ENCODE assay signal across 8 mouse cellular contexts in the genomic region with DNA sequence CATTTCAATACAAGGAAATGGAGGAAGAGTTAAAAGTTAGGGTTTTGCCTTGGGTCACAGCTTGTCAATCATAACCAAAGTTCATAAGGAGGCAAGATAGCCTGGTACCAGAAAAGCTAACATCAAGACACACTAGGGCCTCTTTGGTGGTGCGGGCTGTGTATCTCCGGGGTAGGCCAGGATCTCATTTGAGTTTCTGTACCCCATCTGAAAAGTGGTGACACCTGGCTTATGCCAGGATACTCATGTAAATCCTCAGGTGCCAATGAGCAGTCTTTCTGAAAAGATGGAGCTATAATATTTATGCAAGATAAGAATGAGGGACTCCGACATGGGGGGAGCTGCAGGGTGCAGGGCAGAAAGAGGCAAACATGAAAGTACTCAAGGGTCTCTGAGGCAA. TPM values are rescaled to one million over a fixed set of nuclear protein-coding genes. Genes with fewer than 3 reads are reported as not detected.
DNase-seq lines count a peak whose midpoint lies in the region; ATAC-seq and TF ChIP-seq lines count a peak whose summit lies in the region.

No protein-coding gene starts in this region.

- H3K4me1 ChIP-seq in liver, adult 2 months (ENCODE audit: control insufficient read depth, insufficient read depth, low read length) = 0 out of 2 replicates have a peak, but pooled peaks cover 6% of the 10 kb centered on the region
- peaks cover 6% of the 10 kb centered on the region; the same call in 1 of the 2 replicates for H3K4me1 ChIP-seq in embryonic facial prominence, embryonic 14.5 days (ENCODE audit: control insufficient read depth, insufficient read depth, low read length)
- H3K4me1 ChIP-seq in intestine, embryonic 15.5 days (replicated peaks) = peaks cover 18% of the 10 kb centered on the region
- H3K4me1 ChIP-seq in neural tube, embryonic 13.5 days (replicated peaks) = peaks cover 29% of the 10 kb centered on the region

- H3K36me3 ChIP-seq in liver, adult 2 months (ENCODE audit: control insufficient read depth, insufficient read depth, low read length) = no peaks in the 10 kb centered on the region
- H3K36me3 ChIP-seq in embryonic facial prominence, embryonic 14.5 days (ENCODE audit: control insufficient read depth, insufficient read depth, low read length) = no peaks in the 10 kb centered on the region
- H3K36me3 ChIP-seq in intestine, embryonic 15.5 days = no peaks in the 10 kb centered on the region
- no peaks in the 10 kb centered on the region for H3K36me3 ChIP-seq in neural tube, embryonic 13.5 days

- whole genome bisulfite sequencing in liver, adult 2 months = 96% methylated on average over 3 of the region's 3 CpGs
- 88% methylated on average over 3 of the region's 3 CpGs for WGBS in embryonic facial prominence, embryonic 14.5 days
- WGBS in intestine, embryonic 15.5 days = 91% methylated on average over 3 of the region's 3 CpGs
- WGBS in neural tube, embryonic 13.5 days = 89% methylated on average over 3 of the region's 3 CpGs

- no peaks in the 10 kb centered on the region for H3K9me3 ChIP-seq in embryonic facial prominence, embryonic 14.5 days (ENCODE audit: control insufficient read depth, low read length)
- H3K9me3 ChIP-seq in intestine, embryonic 15.5 days = no peaks in the 10 kb centered on the region
- no peaks in the 10 kb centered on the region for H3K9me3 ChIP-seq in neural tube, embryonic 13.5 days

- H3K27ac ChIP-seq in liver, adult 2 months (replicated peaks; ENCODE audit: insufficient read depth, low read depth, low read length) = peak overlapping the region; percentile 57
- H3K27ac ChIP-seq in embryonic facial prominence, embryonic 14.5 days (replicated peaks; ENCODE audit: low read depth, low read length) = peak overlapping the region; percentile 41; the same call in 1 of the 2 replicates
- no peak overlapping the region for H3K27ac ChIP-seq in intestine, embryonic 15.5 days
- H3K27ac ChIP-seq in neural tube, embryonic 13.5 days (replicated peaks) = peak overlapping the region; percentile 54

- peak overlapping the region; percentile 66 for H3K4me2 ChIP-seq in embryonic facial prominence, embryonic 14.5 days (ENCODE audit: low read depth, low read length)
- H3K4me2 ChIP-seq in intestine, embryonic 15.5 days (replicated peaks) = peak overlapping the region; percentile 88
- H3K4me2 ChIP-seq in neural tube, embryonic 13.5 days = peak overlapping the region; percentile 73

- H3K79me2 ChIP-seq in liver, adult 2 months (ENCODE audit: control insufficient read depth, insufficient read depth, low read length) = no peaks in the 10 kb centered on the region

- no peak for ATAC-seq in embryonic facial prominence, embryonic 14.5 days (ENCODE audit: low read depth)
- no peak for ATAC-seq in intestine, embryonic 15.5 days
- no peak for ATAC-seq in neural tube, embryonic 13.5 days (ENCODE audit: low read depth)

- DNase-seq in liver, adult 2 months (ENCODE audit: extremely low read depth, low read depth, low spot score) = peak; percentile 7
- DNase-seq in liver = no peak
- DNase-seq in embryonic facial prominence, embryonic 14.5 days (ENCODE audit: low spot score) = no peak
- DNase-seq in urinary bladder, postnatal 36 days (ENCODE audit: low spot score in 2 of 2) = no peak
- no peak for DNase-seq in cerebellum, adult 9-10 months
- no peak for DNase-seq in kidney, adult 11 months

- no peak overlapping the region for H3K4me3 ChIP-seq in liver, adult 2 months (ENCODE audit: insufficient read depth, low read depth, low read length)
- H3K4me3 ChIP-seq in embryonic facial prominence, embryonic 14.5 days (ENCODE audit: low read depth, low read length) = peak overlapping the region; percentile 51; the same call in 1 of the 2 replicates
- peak overlapping the region; percentile 59 for H3K4me3 ChIP-seq in intestine, embryonic 15.5 days (replicated peaks)
- H3K4me3 ChIP-seq in neural tube, embryonic 13.5 days = peak overlapping the region; percentile 57

- H3K9ac ChIP-seq in liver, adult 2 months (ENCODE audit: low read depth, low read length) = no peak overlapping the region
- peak overlapping the region; percentile 63; the same call in 1 of the 2 replicates for H3K9ac ChIP-seq in embryonic facial prominence, embryonic 14.5 days (ENCODE audit: low read depth, low read length)
- peak overlapping the region; percentile 62; the same call in 1 of the 2 replicates for H3K9ac ChIP-seq in intestine, embryonic 15.5 days
- peak overlapping the region; percentile 75; the same call in 1 of the 2 replicates for H3K9ac ChIP-seq in neural tube, embryonic 13.5 days

- no peak for TF ChIP-seq POLR2A in liver, adult 2 months (IDR thresholded peaks at IDR 0.05; ENCODE audit: extremely low read depth, insufficient read depth, low read length)

- TF ChIP-seq CTCF in liver, adult 2 months (IDR thresholded peaks at IDR 0.05; ENCODE audit: low read depth, low read length) = no peak

- H3K27me3 ChIP-seq in liver, adult 2 months (ENCODE audit: control insufficient read depth, insufficient read depth, low read length) = no peaks in the 10 kb centered on the region
- H3K27me3 ChIP-seq in embryonic facial prominence, embryonic 14.5 days (replicated peaks; ENCODE audit: control insufficient read depth, insufficient read depth, low read length) = peaks cover 17% of the 10 kb centered on the region
- H3K27me3 ChIP-seq in intestine, embryonic 15.5 days (replicated peaks) = peaks cover 13% of the 10 kb centered on the region
- peaks cover 29% of the 10 kb centered on the region for H3K27me3 ChIP-seq in neural tube, embryonic 13.5 days

RNA-seq across cellular contexts. Expression of a gene that starts 36.9 kb away (rescaled TPM):
- total RNA-seq in liver, adult 2 months (2014; rRNA removed) = 2.6 and 3.6 TPM in 2 replicates
- 1.5 and 2.4 TPM in 2 replicates for polyA plus RNA-seq in liver, adult 2 months (2012; rRNA removed)
- 16.1 and 17.3 TPM in 2 replicates for polyA plus RNA-seq in embryonic facial prominence, embryonic 14.5 days (2014; fragmentation: Nextera tagmentation; extraction: Ambion mirVana)
- polyA plus RNA-seq in intestine, embryonic 15.5 days (2015; fragmentation: Nextera tagmentation; extraction: Ambion mirVana) = 13.1 and 15.4 TPM in 2 replicates
- polyA plus RNA-seq in neural tube, embryonic 13.5 days (2015; fragmentation: Nextera tagmentation; extraction: Ambion mirVana) = 4.6 and 5.2 TPM in 2 replicates

RNA-seq across cellular contexts. Expression of a gene that starts 42.6 kb away (rescaled TPM):
- total RNA-seq in liver, adult 2 months (2014; rRNA removed) = 4.0 and 4.4 TPM in 2 replicates
- 7.5 and 10.1 TPM in 2 replicates for polyA plus RNA-seq in liver, adult 2 months (2012; rRNA removed)
- polyA plus RNA-seq in embryonic facial prominence, embryonic 14.5 days (2014; fragmentation: Nextera tagmentation; extraction: Ambion mirVana) = 1.5 and 1.8 TPM in 2 replicates
- 3.9 and 4.6 TPM in 2 replicates for polyA plus RNA-seq in intestine, embryonic 15.5 days (2015; fragmentation: Nextera tagmentation; extraction: Ambion mirVana)
- 3.0 and 3.3 TPM in 2 replicates for polyA plus RNA-seq in neural tube, embryonic 13.5 days (2015; fragmentation: Nextera tagmentation; extraction: Ambion mirVana)
